Mouse (Mus musculus) adrenal gland, adult 18-20 months (tissue): ENCODE measurements around the gene Lrrc26. TPM values are rescaled to one million over a fixed set of nuclear protein-coding genes. Genes with fewer than 3 reads are reported as not detected.

Source experiments
- DNase-seq, 2 experiments: peaks; one replicate each; pipeline ENCODE4 v3.0.0; 2021 to 2022; ENCODE audit warnings: low spot score in 2 of 2
- total RNA-seq, 2 experiments: library from RNA; stranded (reverse); gene quantifications; 1 replicate in 1 of 2; 2 replicates in 1 of 2; pipeline ENCODE4 v1.2.3; 2021

Gene Lrrc26
- total RNA-seq, 2 experiments from 2014 or later = not detected

DNA sequence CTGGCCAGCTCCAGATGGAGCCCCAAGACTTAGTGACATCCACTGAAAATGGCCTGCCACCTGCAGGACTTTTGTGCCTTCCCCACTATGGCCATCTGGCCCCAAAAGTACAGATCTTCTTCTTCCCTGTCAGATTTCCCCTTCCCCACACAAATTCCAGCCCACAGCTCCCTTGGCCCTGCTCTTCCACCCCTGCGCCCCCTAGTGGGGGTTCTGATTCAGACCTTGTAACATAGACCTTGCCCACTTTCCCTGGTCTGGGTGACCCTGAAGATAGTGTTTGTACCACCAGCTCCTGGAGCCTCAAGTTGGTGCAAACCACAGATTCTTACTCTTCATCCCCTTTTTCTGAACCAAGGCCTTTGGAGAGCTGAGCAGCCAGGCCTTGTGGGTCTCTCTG, 3.1 kb downstream of the Lrrc26 start:
- peak; percentile 71 to 82 for DNase-seq

GRCm38 (mm10) chr2:25293706-25294105, 4.0 kb downstream of the Lrrc26 start:
- DNase-seq = no peak

GRCm38 (mm10) chr2:25297093-25297492, 7.4 kb downstream of the Lrrc26 start:
- no peak for DNase-seq

DNA sequence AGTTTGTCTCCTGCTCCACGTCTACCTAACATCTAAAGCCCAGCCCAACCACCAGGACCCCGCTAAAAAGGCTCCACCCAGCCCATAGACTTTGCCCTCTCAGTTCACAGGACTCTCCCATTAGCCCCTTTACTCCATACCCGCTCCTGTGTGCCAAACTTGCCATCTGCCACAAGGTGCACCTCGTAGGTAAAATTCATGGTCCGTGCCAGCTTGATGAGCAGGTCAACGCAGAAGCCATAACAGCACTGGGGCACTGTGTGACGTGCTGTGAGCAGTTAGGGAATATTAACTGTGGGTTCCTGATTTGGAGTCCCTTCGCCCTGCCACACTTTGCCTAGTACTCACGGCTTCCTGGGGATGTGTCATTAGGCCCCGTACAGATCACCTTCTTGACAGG, 8.3 kb downstream of the Lrrc26 start:
- DNase-seq = no peak

DNA sequence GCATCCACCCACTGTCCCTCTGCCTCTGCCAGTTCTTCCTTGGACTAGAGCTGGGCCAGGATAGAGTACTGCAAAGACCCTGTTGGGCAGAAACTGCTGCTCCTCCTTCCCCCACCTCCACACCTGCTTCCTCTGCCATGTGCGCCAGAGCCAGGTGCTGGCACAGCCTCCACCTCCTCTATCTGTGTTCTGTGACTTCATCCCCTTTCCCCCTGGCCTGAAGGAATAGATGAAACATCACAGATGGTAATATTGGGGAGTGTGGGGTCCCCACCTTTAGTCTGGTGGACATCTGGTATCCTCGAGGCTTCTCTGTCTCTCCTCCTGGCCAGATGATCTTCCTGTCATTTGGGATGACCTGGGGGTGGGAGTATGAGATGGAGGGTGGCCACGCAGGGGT, 13.7 kb downstream of the Lrrc26 start:
- DNase-seq = no peak

- no peak for DNase-seq
Observed at GRCm38 (mm10) chr2:25303931-25304656, 14.4 kb downstream of the Lrrc26 start.

- peak in 1 of 2 experiments; percentile 39 for DNase-seq
Observed at GRCm38 (mm10) chr2:25304657-25305541, 15.2 kb downstream of the Lrrc26 start.

- no peak for DNase-seq
Observed at GRCm38 (mm10) chr2:25305587-25306359, 16.1 kb downstream of the Lrrc26 start.

DNA sequence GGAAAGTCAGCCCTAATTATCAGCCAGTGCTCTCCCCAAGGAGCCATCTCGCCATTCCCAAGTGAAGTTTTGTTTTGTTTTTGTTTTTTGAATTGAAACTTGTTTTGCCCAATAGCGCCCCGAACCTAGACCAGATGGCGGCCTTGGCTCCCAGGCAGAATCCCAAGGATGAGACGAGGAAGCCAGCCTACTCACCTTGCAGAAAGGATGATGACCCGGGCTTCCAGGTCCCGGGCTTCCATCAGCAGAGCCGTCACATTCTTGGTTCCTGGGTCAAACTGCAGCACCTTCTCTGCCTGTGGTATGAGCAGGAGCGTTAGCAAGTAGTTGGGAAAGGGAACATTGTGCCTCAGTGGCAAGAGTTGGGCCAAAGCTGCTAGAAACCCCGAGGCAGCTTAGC, 20.5 kb downstream of the Lrrc26 start:
- DNase-seq = no peak

GRCm38 (mm10) chr2:25310969-25311368, 21.3 kb downstream of the Lrrc26 start:
- DNase-seq = no peak

- no peak for DNase-seq
Observed at GRCm38 (mm10) chr2:25311491-25311891, 21.8 kb downstream of the Lrrc26 start.

DNA sequence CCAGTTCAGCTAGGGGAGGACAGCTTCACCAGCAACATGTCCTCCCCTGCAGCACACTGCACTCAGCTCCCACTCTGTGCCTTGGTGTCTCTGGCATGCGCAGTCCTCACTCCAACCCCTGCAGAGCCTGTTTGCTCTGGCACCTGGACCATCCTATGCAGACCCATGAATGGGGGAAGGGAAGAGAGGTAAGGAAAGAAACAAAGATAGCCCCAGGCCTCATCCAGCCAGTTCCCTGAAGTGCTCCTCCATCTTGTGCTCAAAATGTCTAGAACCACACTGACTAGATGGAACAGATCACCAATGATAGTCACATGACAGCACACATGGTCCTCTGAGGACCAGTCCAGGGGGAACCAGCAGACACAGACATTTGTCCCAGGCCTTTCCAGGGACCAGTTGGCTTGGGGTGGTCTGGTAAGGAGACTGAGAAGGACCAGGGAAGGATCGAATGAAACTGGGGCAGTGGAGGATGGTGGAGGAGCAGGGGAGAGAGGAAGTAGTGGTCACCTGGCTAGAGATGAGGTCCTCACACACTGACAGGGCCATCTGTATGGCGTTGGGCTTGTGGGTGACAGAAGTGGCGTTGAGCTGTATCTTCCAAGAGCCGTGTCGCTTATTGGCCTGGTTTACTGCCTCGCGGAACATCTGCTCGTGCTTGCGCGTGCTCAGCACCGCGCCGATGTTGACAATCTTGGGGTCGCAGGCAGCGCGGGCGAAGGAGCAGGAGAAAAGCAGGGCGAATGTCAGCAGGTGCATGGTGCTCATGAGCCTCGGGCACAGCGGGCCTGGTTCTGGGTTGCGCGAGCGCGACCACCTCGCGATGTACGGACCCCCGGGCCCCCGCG, 28.6 kb downstream of the Lrrc26 start:
- DNase-seq = no peak

DNA sequence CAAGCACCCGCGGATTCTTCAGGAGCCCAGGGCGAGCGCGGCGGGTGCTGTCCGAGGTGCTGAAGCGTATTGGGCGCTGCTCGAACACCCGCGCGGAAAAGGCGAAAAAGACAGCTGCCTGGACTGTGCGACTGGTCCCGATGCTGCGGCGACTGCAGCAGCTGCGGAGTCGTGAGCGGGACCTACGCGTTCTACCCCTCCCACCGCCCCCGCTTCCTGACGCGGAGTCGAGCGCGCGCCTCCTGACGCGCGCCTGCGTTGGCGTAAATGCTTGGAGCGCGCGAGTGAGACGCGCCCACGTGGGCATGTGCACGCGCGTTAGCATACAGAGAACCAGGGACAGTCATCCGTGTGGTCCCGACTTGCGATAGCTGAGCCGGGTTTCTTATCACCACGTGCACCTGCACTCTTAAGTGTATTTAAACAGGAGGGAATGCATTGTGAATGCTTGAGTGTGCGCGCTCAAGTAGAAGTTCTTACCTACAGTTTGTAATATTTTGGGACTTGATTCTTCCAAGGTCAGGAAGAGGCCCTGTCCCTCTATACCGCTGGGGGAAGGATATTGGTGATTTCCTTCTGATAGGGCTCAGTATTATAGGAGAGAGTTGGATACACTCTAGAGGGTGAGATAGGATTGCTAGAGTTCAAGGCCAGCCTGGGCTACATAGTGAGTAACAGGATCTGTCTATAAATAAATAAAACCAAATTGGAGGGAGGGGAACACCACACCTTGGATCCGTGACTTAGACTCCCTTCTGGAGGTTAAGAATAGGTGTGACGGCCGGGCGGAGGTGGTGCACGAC, 29.5 kb downstream of the Lrrc26 start, which contains the start of gene Grin1:
Gene Grin1 (minus strand): TSS at position 217 of the 803 bp plus-strand sequence.
- peak; percentile 63 to 67 for DNase-seq

GRCm38 (mm10) chr2:25320084-25320483, 30.4 kb downstream of the Lrrc26 start:
- DNase-seq = no peak

DNA sequence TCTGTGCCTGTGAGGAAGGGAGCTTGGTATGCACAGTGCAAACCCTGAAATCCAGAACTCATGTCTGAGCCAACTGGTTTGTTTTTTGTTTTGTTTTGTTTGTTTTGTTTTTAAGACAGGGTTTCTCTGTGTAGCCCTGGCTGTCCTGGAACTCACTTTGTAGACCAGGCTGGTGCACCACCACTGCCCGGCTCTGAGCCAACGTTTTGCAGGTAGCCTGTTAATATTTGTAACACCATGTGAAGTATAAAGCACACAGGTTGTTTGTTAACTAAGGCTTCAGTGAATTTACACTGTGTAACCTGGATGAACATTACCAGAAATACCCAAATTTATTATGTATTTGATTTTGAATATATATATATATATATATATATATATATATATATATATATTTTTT, 36.3 kb downstream of the Lrrc26 start:
- no peak for DNase-seq

- no peak for DNase-seq
Observed at GRCm38 (mm10) chr2:25328440-25328839, 38.7 kb downstream of the Lrrc26 start.

DNA sequence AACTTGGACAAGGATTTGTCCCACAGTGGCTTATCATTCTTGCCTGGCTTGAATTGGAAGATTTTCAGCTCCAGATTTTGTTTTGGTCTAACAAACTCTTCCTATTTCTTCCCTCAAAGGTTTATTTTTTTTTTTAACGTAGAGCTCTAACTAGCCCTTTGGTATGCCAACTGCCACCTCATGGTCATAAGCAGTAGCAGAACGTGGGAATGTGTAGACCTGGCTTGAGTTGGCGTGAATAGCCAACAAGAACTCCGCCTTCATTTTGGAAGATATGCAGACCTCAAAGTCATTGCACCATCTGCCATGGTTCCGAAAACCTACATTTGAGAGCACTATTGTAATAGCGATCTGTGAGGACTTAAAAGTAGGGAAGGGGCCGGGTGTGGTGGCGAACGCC, 41.8 kb downstream of the Lrrc26 start:
- DNase-seq = no peak

DNA sequence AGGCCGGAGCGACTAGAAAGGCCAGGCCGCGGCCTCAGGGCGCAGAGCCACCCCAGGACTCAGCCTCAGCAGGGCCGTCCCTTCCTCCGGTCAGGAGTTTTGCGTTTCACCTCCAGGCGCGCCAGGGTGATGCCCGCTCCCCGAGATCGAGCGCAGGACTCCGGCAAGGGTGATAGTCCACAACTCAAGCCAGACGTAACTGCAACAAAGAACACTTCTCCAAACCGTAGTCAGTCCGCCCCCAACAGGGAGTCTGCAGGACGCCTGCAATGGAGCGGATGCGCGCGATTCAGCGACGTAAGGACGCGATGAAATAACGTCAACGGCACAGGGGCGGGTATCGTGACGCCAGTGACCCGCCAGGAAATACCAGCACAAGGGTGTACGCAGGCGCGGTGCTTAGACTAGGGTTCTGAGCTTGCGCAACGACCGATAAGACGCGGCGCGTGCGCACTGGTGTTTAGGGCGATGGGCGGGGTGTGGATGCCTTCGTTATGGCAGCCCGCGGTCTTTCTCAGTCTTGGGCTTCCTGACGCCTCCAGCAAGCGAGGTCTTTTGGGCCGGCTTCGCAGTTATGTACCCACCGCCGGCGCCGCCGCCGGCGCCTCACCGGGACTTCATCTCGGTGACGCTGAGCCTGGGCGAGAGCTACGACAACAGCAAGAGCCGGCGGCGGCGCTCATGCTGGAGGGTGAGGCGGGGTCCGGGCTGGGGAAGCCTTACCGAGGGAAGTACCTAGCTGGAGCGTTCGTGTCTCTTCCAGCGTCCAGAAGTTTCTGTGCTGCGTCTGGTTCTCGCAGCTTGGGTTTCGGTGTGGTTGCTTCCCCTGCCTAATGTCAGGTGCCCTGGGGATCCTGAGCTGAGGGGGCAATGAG, 42.8 kb downstream of the Lrrc26 start, which contains the start of gene Man1b1:
Gene Man1b1 (plus strand): TSS at position 53 of the 875 bp plus-strand sequence.
- DNase-seq = peak; percentile 99

- no peak for DNase-seq
Observed at GRCm38 (mm10) chr2:25333569-25333968, 43.9 kb downstream of the Lrrc26 start.
